18 mouse cellular contexts compared by ENCODE assay signal in the genomic region with DNA sequence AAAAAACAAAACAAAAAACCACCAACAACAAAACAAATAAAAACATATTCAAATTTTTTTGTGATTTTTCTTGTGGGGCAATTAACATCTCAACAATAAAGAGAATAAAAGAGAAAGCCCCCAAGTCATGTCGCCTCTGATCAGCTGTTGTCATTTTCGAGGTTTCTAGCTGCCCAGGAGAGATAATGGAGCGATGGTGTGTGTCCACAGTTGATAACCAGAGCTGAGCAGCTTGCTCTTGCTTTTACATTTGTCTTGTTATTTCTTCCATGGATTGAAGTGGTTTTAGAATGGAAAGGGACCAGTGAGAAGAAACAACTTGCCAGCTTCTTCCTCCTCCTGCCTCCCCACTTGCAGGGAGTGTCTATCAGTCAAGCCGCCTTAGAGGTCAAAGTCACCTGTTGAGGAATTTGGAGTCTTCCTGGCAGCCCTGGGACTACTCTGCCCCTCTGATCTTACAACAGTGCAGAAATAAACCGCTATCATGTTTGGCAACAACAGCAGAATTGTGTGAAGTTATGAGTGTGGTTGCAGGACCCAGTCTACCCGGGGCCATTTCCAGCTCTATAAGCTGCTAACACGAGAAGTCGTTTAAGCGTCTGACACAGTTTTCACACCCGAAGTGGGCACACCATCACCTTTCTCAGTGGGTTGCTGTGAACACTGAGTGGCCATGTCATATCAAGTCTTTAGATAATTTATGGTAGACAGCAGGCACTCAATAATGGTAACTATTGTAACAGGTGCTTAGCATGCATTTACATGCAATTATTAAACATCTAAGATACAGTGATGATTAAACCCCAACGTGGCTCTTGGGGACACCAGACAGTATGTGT. TPM values are rescaled to one million over a fixed set of nuclear protein-coding genes. Genes with fewer than 3 reads are reported as not detected.
DNase-seq lines count a peak whose midpoint lies in the region; ATAC-seq and TF ChIP-seq lines count a peak whose summit lies in the region.
"Had no signal": no experiment of that assay in that cellular context is flagged by ENCODE, and none has a peak within 500 bp of the region (broad histone marks: within the 10 kb centered on the region; RNA-seq: fewer than 3 reads in every experiment).

No protein-coding gene starts in this region.

- no peak overlapping the region for H3K4me2 ChIP-seq in forebrain, embryonic 16.5 days (ENCODE audit: low read length)
- H3K4me2 ChIP-seq in intestine, embryonic 15.5 days (replicated peaks) = no peak overlapping the region
- H3K4me2 ChIP-seq: heart, embryonic 15.5 days; limb, embryonic 15.5 days had no signal

- 90% methylated on average over 11 of the region's 11 CpGs for WGBS in forebrain, embryonic 10.5 days
- WGBS in forebrain, embryonic 16.5 days = 92% methylated on average over 11 of the region's 11 CpGs
- 81% methylated on average over 11 of the region's 11 CpGs for WGBS in intestine, embryonic 15.5 days

- no peaks in the 10 kb centered on the region for H3K36me3 ChIP-seq in forebrain, embryonic 10.5 days (replicated peaks)
- H3K36me3 ChIP-seq in forebrain, embryonic 16.5 days (ENCODE audit: control insufficient read depth, insufficient read depth) = no peaks in the 10 kb centered on the region
- no peaks in the 10 kb centered on the region for H3K36me3 ChIP-seq in megakaryocyte, embryonic 14.5 days (replicated peaks; ENCODE audit: low read length)
- no peaks in the 10 kb centered on the region for H3K36me3 ChIP-seq in intestine, embryonic 15.5 days
- H3K36me3 ChIP-seq: heart, embryonic 15.5 days; limb, embryonic 15.5 days had no signal

- H3K27ac ChIP-seq in forebrain, embryonic 10.5 days = peak overlapping the region; percentile 48
- no peak overlapping the region for H3K27ac ChIP-seq in forebrain, embryonic 16.5 days (ENCODE audit: low read length)
- H3K27ac ChIP-seq in intestine, embryonic 15.5 days = no peak overlapping the region
- H3K27ac ChIP-seq in layer of hippocampus, adult 2 months = no peak overlapping the region
- H3K27ac ChIP-seq: heart, embryonic 15.5 days; left cerebral cortex, adult 2 months; limb, embryonic 15.5 days had no signal

- no peak for ATAC-seq in forebrain, embryonic 16.5 days
- no peak for ATAC-seq in megakaryocyte, adult 5-6 weeks (ENCODE audit: poor library complexity, severe bottlenecking)
- peak; percentile 65 for ATAC-seq in intestine, embryonic 15.5 days
- peak; percentile 90 for ATAC-seq in megakaryocyte progenitor cell, adult 5-6 weeks (replicated peaks; ENCODE audit: poor library complexity)
- ATAC-seq: hindbrain, embryonic 16.5 days had no signal

- H3K4me3 ChIP-seq in forebrain, embryonic 10.5 days = no peak overlapping the region
- no peak overlapping the region for H3K4me3 ChIP-seq in forebrain, embryonic 16.5 days (replicated peaks; ENCODE audit: low read length)
- H3K4me3 ChIP-seq in megakaryocyte, embryonic 14.5 days (replicated peaks) = peak overlapping the region; percentile 62
- H3K4me3 ChIP-seq in intestine, embryonic 15.5 days (replicated peaks) = no peak overlapping the region
- H3K4me3 ChIP-seq in layer of hippocampus, adult 2 months = no peak overlapping the region
- H3K4me3 ChIP-seq: heart, embryonic 15.5 days; left cerebral cortex, adult 2 months; limb, embryonic 15.5 days had no signal

- no peak for DNase-seq in forebrain, embryonic 10.5 days (ENCODE audit: extremely low spot score, low spot score)
- DNase-seq in frontal cortex, postnatal 25 days (ENCODE audit: low spot score in 2 of 2) = no peak
- DNase-seq in layer of hippocampus, adult 2 months (ENCODE audit: low spot score in 2 of 2) = no peak
- DNase-seq: adrenal gland, adult 8-10 months; cerebellum, adult 11 months; lung, postnatal 4 days; right cerebral cortex, postnatal 14 days had no signal

- H3K9ac ChIP-seq in forebrain, embryonic 16.5 days (replicated peaks; ENCODE audit: low read depth, low read length) = no peak overlapping the region
- H3K9ac ChIP-seq in intestine, embryonic 15.5 days = no peak overlapping the region
- H3K9ac ChIP-seq: heart, embryonic 15.5 days; limb, embryonic 15.5 days had no signal

- TF ChIP-seq CTCF in layer of hippocampus, adult 2 months (conservative IDR thresholded peaks at IDR 0.05) = no peak

- no peaks in the 10 kb centered on the region for H3K27me3 ChIP-seq in forebrain, embryonic 10.5 days (ENCODE audit: poor library complexity, severe bottlenecking)
- H3K27me3 ChIP-seq in forebrain, embryonic 16.5 days (replicated peaks; ENCODE audit: control insufficient read depth, insufficient read depth, low read length) = no peaks in the 10 kb centered on the region
- H3K27me3 ChIP-seq in megakaryocyte, embryonic 14.5 days (replicated peaks) = no peaks in the 10 kb centered on the region
- no peaks in the 10 kb centered on the region for H3K27me3 ChIP-seq in intestine, embryonic 15.5 days (replicated peaks)
- H3K27me3 ChIP-seq: heart, embryonic 15.5 days; limb, embryonic 15.5 days had no signal

- H3K9me3 ChIP-seq in forebrain, embryonic 10.5 days = no peaks in the 10 kb centered on the region
- H3K9me3 ChIP-seq in forebrain, embryonic 16.5 days (ENCODE audit: control insufficient read depth, low read length) = no peaks in the 10 kb centered on the region
- H3K9me3 ChIP-seq in megakaryocyte, embryonic 14.5 days = peaks cover 8% of the 10 kb centered on the region; the same call in 1 of the 2 replicates
- no peaks in the 10 kb centered on the region for H3K9me3 ChIP-seq in intestine, embryonic 15.5 days
- H3K9me3 ChIP-seq: heart, embryonic 15.5 days; limb, embryonic 15.5 days had no signal

- H3K4me1 ChIP-seq in forebrain, embryonic 10.5 days = peaks cover 11% of the 10 kb centered on the region; the same call in 1 of the 2 replicates
- H3K4me1 ChIP-seq in forebrain, embryonic 16.5 days (replicated peaks; ENCODE audit: control insufficient read depth, insufficient read depth, low read length) = 0 out of 2 replicates have a peak, but pooled peaks cover 2% of the 10 kb centered on the region
- peaks cover 25% of the 10 kb centered on the region for H3K4me1 ChIP-seq in megakaryocyte, embryonic 14.5 days
- H3K4me1 ChIP-seq in intestine, embryonic 15.5 days (replicated peaks) = 0 out of 2 replicates have a peak, but pooled peaks cover 3% of the 10 kb centered on the region

RNA-seq across cellular contexts. Expression of gene 1700024P04Rik, which starts 35.7 kb away (rescaled TPM):
- polyA plus RNA-seq in forebrain, embryonic 10.5 days (2016; fragmentation: Nextera tagmentation; extraction: Ambion mirVana) = not detected in 2 replicates
- polyA plus RNA-seq in forebrain, embryonic 16.5 days (2015; fragmentation: Nextera tagmentation; extraction: Ambion mirVana) = not detected in 2 replicates
- not detected in 2 replicates for polyA plus RNA-seq in megakaryocyte, embryonic 14.5 days (2012; ENCODE audit: insufficient read depth, low replicate concordance)
- total RNA-seq in megakaryocyte, adult 5-6 weeks (2015) = not detected in 2 replicates
- total RNA-seq in megakaryocyte, adult 5-6 weeks (2017) = not detected in 2 replicates
- not detected in 2 replicates for polyA plus RNA-seq in intestine, embryonic 15.5 days (2015; fragmentation: Nextera tagmentation; extraction: Ambion mirVana)
- total RNA-seq in megakaryocyte progenitor cell, adult 5-6 weeks (2015) = not detected in 2 replicates
- not detected in 2 replicates for total RNA-seq in megakaryocyte progenitor cell, adult 5-6 weeks (2017)
- total RNA-seq in layer of hippocampus, adult 2 months (2021) = not detected
- total RNA-seq: adrenal gland, adult 8-10 months; left cerebral cortex, adult 2 months; monocyte, adult 5-6 weeks had no signal
- polyA plus RNA-seq: cortical plate, adult 2 months; heart, embryonic 15.5 days; hindbrain, embryonic 16.5 days; limb, embryonic 15.5 days had no signal

Comparison
In these comparisons a context has a peak if more than half of its experiments do, and no peak if none do; other contexts are left out.
1. ATAC-seq: peak in intestine, embryonic 15.5 days (single experiment) and megakaryocyte progenitor cell, adult 5-6 weeks (single experiment); none in forebrain, embryonic 16.5 days (single experiment) and megakaryocyte, adult 5-6 weeks (single experiment).